Mouse (Mus musculus): ENCODE results near the gene Inpp5b.
"Not testable (repeated sequence)": the region's sequence is repeated elsewhere in the genome, so short reads cannot be mapped to it uniquely, and the experiment has no call there.

GRCm38 (mm10) chr4:124713850-124714249 lies 27.8 kb upstream of the Inpp5b start:
- not testable (repeated sequence) for TF ChIP-seq POLR2A (IDR thresholded peaks at IDR 0.05; ENCODE audit: borderline replicate concordance, extremely low read depth, low read depth, low read length); CTCF (IDR thresholded peaks at IDR 0.05; ENCODE audit: insufficient read depth, low read length)

Data from lung, adult 2 months (tissue).